Mouse (Mus musculus) mouse trophoblast stem cell (cell line): Measurements from ENCODE around the gene Cwc25.

Experiments
- in situ Hi-C, 2 experiments: fragments of 300-500 bp; cut with MseI, MboI; formaldehyde crosslinking; loops; 2 replicates in 1 of 2; 3 replicates in 1 of 2; pipeline ENCODE4 v1.15.1; 2025

The Cwc25 gene

GRCm38 (mm10) chr11:97700003-97700745, 66.2 kb downstream of the Cwc25 start, which contains the start of gene Pcgf2:
TSS of gene Pcgf2 (minus strand) at chr11:97700497.
- in situ Hi-C loops, result no loop called here

GRCm38 (mm10) chr11:97699626-97700002, 66.7 kb downstream of the Cwc25 start:
- in situ Hi-C loops, result no loop called here

GRCm38 (mm10) chr11:97698741-97699611, 67.4 kb downstream of the Cwc25 start:
- in situ Hi-C loops, result no loop called here

GRCm38 (mm10) chr11:97697891-97698529, 68.3 kb downstream of the Cwc25 start:
- in situ Hi-C loops, result no loop called here

GRCm38 (mm10) chr11:97697199-97697890, 69.0 kb downstream of the Cwc25 start:
- in situ Hi-C loops, result no loop called here

GRCm38 (mm10) chr11:97696669-97697068, 69.7 kb downstream of the Cwc25 start:
- in situ Hi-C loops, result no loop called here

- in situ Hi-C loops, result no loop called here
Measured at GRCm38 (mm10) chr11:97695712-97696401, 70.5 kb downstream of the Cwc25 start.
